Mouse (Mus musculus): ENCODE results near the gene Adig.

- TF ChIP-seq E2F4 (IDR thresholded peaks at IDR 0.05; ENCODE audit: insufficient replicate concordance, low read depth, low read length), result no peak
- no peak for TF ChIP-seq MXI1 (IDR thresholded peaks at IDR 0.05; ENCODE audit: low read depth, low read length)
- no peak for TF ChIP-seq POLR2A (IDR thresholded peaks at IDR 0.05; ENCODE audit: low read depth, low read length)
- TF ChIP-seq KAT2A (IDR thresholded peaks at IDR 0.05; ENCODE audit: insufficient replicate concordance, low read length), result no peak
- no peak for TF ChIP-seq MAX (IDR thresholded peaks at IDR 0.05; ENCODE audit: low read length)
Observed at GRCm38 (mm10) chr2:158555252-158555651, 52.8 kb downstream of the Adig start.

Measured in CH12.LX (cell line).